8 mouse cellular contexts compared by ENCODE assay signal in genomic region chr4:43045659-43046302, GRCm38 (mm10). TPM values are rescaled to one million over a fixed set of nuclear protein-coding genes. Genes with fewer than 3 reads are reported as not detected.
DNase-seq lines count a peak whose midpoint lies in the region; ATAC-seq lines count a peak whose summit lies in the region.

Fam214b (minus strand) TSS chr4:43046220.

- peak; percentile 65 for DNase-seq in c-Kit-negative CD71-positive TER-119-positive erythroid progenitor cells, embryonic 14.5 days (ENCODE audit: low read depth, low spot score)
- peak; percentile 91 for DNase-seq in fibroblast of lung, adult 2 months (ENCODE audit: low read depth)
- peak; percentile 99 for DNase-seq in kidney, postnatal 14 days
- DNase-seq in liver, embryonic 13.5 days: peak; percentile 89
- peak; percentile 99 for DNase-seq in neural tube, embryonic 10.5 days (ENCODE audit: extremely low spot score, low spot score)

- H3K27ac ChIP-seq in heart, embryonic 14.5 days (replicated peaks in 1 of 2; ENCODE audit: control insufficient read depth in 1 of 2, insufficient read depth in 1 of 2, low read depth in 2 of 2, low read length in 2 of 2): peak within 1 kb of the TSS; percentile 66 to 72
- H3K27ac ChIP-seq in liver, embryonic 13.5 days: peak within 1 kb of the TSS; percentile 53; the same call in 1 of the 2 replicates
- peak within 1 kb of the TSS; percentile 95 for H3K27ac ChIP-seq in stomach, embryonic 16.5 days (ENCODE audit: low read length)

- no peaks in the 10 kb centered on the region for H3K36me3 ChIP-seq in heart, embryonic 14.5 days (ENCODE audit: control insufficient read depth, insufficient read depth, low read length)
- H3K36me3 ChIP-seq in liver, embryonic 13.5 days: no peaks in the 10 kb centered on the region
- H3K36me3 ChIP-seq in stomach, embryonic 16.5 days (ENCODE audit: control insufficient read depth, insufficient read depth, low read length): no peaks in the 10 kb centered on the region

- H3K27me3 ChIP-seq in heart, embryonic 14.5 days (ENCODE audit: control insufficient read depth, insufficient read depth, low read length): no peaks in the 10 kb centered on the region
- H3K27me3 ChIP-seq in liver, embryonic 13.5 days: no peaks in the 10 kb centered on the region
- H3K27me3 ChIP-seq in stomach, embryonic 16.5 days (ENCODE audit: control insufficient read depth, insufficient read depth, low read length): no peaks in the 10 kb centered on the region

- ATAC-seq in CD4-positive, CD25-positive, alpha-beta regulatory T cell, adult 4 months: peak; percentile 73
- ATAC-seq in heart, embryonic 14.5 days (ENCODE audit: insufficient number of reproducible peaks, insufficient read depth, low FRiP score, low read depth): peak; percentile 89
- peak; percentile 86 for ATAC-seq in liver, embryonic 13.5 days (ENCODE audit: low read depth)
- peak; percentile 94 for ATAC-seq in stomach, embryonic 16.5 days (ENCODE audit: insufficient read depth, low FRiP score)

- peak within 1 kb of the TSS; percentile 57 to 79 for H3K4me3 ChIP-seq in heart, embryonic 14.5 days (ENCODE audit: control insufficient read depth in 1 of 2, insufficient read depth in 1 of 2, low read depth in 1 of 2, low read length in 2 of 2)
- peak within 1 kb of the TSS; percentile 61 for H3K4me3 ChIP-seq in liver, embryonic 13.5 days (replicated peaks)
- peak within 1 kb of the TSS; percentile 72 for H3K4me3 ChIP-seq in stomach, embryonic 16.5 days (replicated peaks; ENCODE audit: low read length)

- H3K9me3 ChIP-seq in heart, embryonic 14.5 days (ENCODE audit: control insufficient read depth, low read length): no peaks in the 10 kb centered on the region
- H3K9me3 ChIP-seq in liver, embryonic 13.5 days (replicated peaks): no peaks in the 10 kb centered on the region
- H3K9me3 ChIP-seq in stomach, embryonic 16.5 days (replicated peaks; ENCODE audit: control insufficient read depth, low read length): no peaks in the 10 kb centered on the region

- peak within 1 kb of the TSS; percentile 67 for H3K9ac ChIP-seq in heart, embryonic 14.5 days (ENCODE audit: low read length)
- H3K9ac ChIP-seq in liver, embryonic 13.5 days: peak within 1 kb of the TSS; percentile 65
- H3K9ac ChIP-seq in stomach, embryonic 16.5 days (ENCODE audit: low read length): peak within 1 kb of the TSS; percentile 72

- peaks cover 9 to 21% of the 10 kb centered on the region in 2 experiments for H3K4me1 ChIP-seq in heart, embryonic 14.5 days (ENCODE audit: control insufficient read depth in 2 of 2, insufficient read depth in 2 of 2, low read length in 2 of 2)
- peaks cover 43% of the 10 kb centered on the region for H3K4me1 ChIP-seq in liver, embryonic 13.5 days (replicated peaks)
- H3K4me1 ChIP-seq in stomach, embryonic 16.5 days (ENCODE audit: control insufficient read depth, insufficient read depth, low read length): peaks cover 15% of the 10 kb centered on the region

- H3K4me2 ChIP-seq in heart, embryonic 14.5 days (ENCODE audit: low read length): peak within 1 kb of the TSS; percentile 78
- H3K4me2 ChIP-seq in liver, embryonic 13.5 days: peak within 1 kb of the TSS; percentile 80
- peak within 1 kb of the TSS; percentile 94 for H3K4me2 ChIP-seq in stomach, embryonic 16.5 days (ENCODE audit: low read depth, low read length)

- WGBS in heart, embryonic 14.5 days: 1% methylated on average over 33 of the region's 33 CpGs
- WGBS in liver, embryonic 13.5 days (ENCODE audit: insufficient replicate concordance): 1% methylated on average over 33 of the region's 33 CpGs
- 1% methylated on average over 33 of the region's 33 CpGs for WGBS in stomach, embryonic 16.5 days

RNA-seq across cellular contexts. Expression of gene Fam214b, which starts in this region (rescaled TPM):
- polyA plus RNA-seq in CD4-positive, CD25-positive, alpha-beta regulatory T cell, adult 4 months (2017; shearing (Covaris generic)): 1 to 10 TPM; 1.5 to 2.3 TPM
- 10.5 and 12.0 TPM in 2 replicates for polyA plus RNA-seq in heart, embryonic 14.5 days (2014; fragmentation: Nextera tagmentation; extraction: Ambion mirVana)
- polyA plus RNA-seq in liver, embryonic 13.5 days (2015; fragmentation: Nextera tagmentation; extraction: Ambion mirVana): 28.4 and 30.0 TPM in 2 replicates
- 12.9 and 13.5 TPM in 2 replicates for polyA plus RNA-seq in stomach, embryonic 16.5 days (2015; fragmentation: Nextera tagmentation; extraction: Ambion mirVana)

Comparison
In these comparisons a context has a peak if more than half of its experiments do, and no peak if none do; other contexts are left out.
1. Peak in every context shown above with its lines: DNase-seq, ATAC-seq, H3K4me3 ChIP-seq and H3K27ac ChIP-seq.